Mouse (Mus musculus): ENCODE data around the gene Vmn1r85. TPM values are rescaled to one million over a fixed set of nuclear protein-coding genes. Genes with fewer than 3 reads are reported as not detected.
"Not testable (repeated sequence)": the region's sequence is repeated elsewhere in the genome, so short reads cannot be mapped to it uniquely, and the experiment has no call there.

Vmn1r85 gene
- not detected in 2 replicates for polyA plus RNA-seq (2014; fragmentation: Nextera tagmentation; extraction: Ambion mirVana)

GRCm38 (mm10) chr7:13095073-13095472, at the start of gene Vmn1r85:
Vmn1r85 (minus strand) TSS chr7:13095173.
- no peak within 1 kb of the TSS for H3K9ac ChIP-seq (ENCODE audit: low read length)
- ATAC-seq (ENCODE audit: insufficient number of reproducible peaks, insufficient read depth, low FRiP score, low read depth): no peak
- 47% methylated on average over 3 of the region's 3 CpGs for WGBS
- H3K4me2 ChIP-seq (ENCODE audit: low read length): no peak within 1 kb of the TSS
- no peaks in the 10 kb centered on the region for H3K9me3 ChIP-seq (ENCODE audit: control insufficient read depth, low read length)
- no peak within 1 kb of the TSS for H3K4me3 ChIP-seq (ENCODE audit: control insufficient read depth in 1 of 2, insufficient read depth in 1 of 2, low read depth in 1 of 2, low read length in 2 of 2)
- no peaks in the 10 kb centered on the region for H3K36me3 ChIP-seq (ENCODE audit: control insufficient read depth, insufficient read depth, low read length)
- no peaks in the 10 kb centered on the region for H3K27me3 ChIP-seq (ENCODE audit: control insufficient read depth, insufficient read depth, low read length)
- H3K4me1 ChIP-seq (ENCODE audit: control insufficient read depth in 2 of 2, insufficient read depth in 2 of 2, low read length in 2 of 2): no peaks in the 10 kb centered on the region
- no peak within 1 kb of the TSS for H3K27ac ChIP-seq (replicated peaks in 1 of 2; ENCODE audit: control insufficient read depth in 1 of 2, insufficient read depth in 1 of 2, low read depth in 2 of 2, low read length in 2 of 2)

- H3K4me1 ChIP-seq (ENCODE audit: control insufficient read depth in 2 of 2, insufficient read depth in 2 of 2, low read length in 2 of 2): no peaks in the 10 kb centered on the region
- WGBS: 72% methylated on average over 1 of the region's 1 CpGs
- no peak within 1 kb of the TSS for H3K4me2 ChIP-seq (ENCODE audit: low read length)
- no peaks in the 10 kb centered on the region for H3K36me3 ChIP-seq (ENCODE audit: control insufficient read depth, insufficient read depth, low read length)
- no peak within 1 kb of the TSS for H3K9ac ChIP-seq (ENCODE audit: low read length)
- H3K27me3 ChIP-seq (ENCODE audit: control insufficient read depth, insufficient read depth, low read length): no peaks in the 10 kb centered on the region
- H3K27ac ChIP-seq (replicated peaks in 1 of 2; ENCODE audit: control insufficient read depth in 1 of 2, insufficient read depth in 1 of 2, low read depth in 2 of 2, low read length in 2 of 2): no peak within 1 kb of the TSS
- H3K4me3 ChIP-seq (ENCODE audit: control insufficient read depth in 1 of 2, insufficient read depth in 1 of 2, low read depth in 1 of 2, low read length in 2 of 2): no peak within 1 kb of the TSS
- ATAC-seq (ENCODE audit: insufficient number of reproducible peaks, insufficient read depth, low FRiP score, low read depth): no peak
- no peaks in the 10 kb centered on the region for H3K9me3 ChIP-seq (ENCODE audit: control insufficient read depth, low read length)
Observed at GRCm38 (mm10) chr7:13140057-13140456, 45.1 kb upstream of the Vmn1r85 start, which contains the start of gene Vmn1r87. Vmn1r87 (minus strand) TSS chr7:13140157.

GRCm38 (mm10) chr7:13137340-13137739, 42.4 kb upstream of the Vmn1r85 start:
- Histone ChIP-seq H3K9ac (ENCODE audit: low read length) (no peak overlapping the region), H3K36me3 (ENCODE audit: control insufficient read depth, insufficient read depth, low read length) (no peaks in the 10 kb centered on the region), H3K9me3 (ENCODE audit: control insufficient read depth, low read length) (no peaks in the 10 kb centered on the region), H3K4me3 (ENCODE audit: control insufficient read depth in 1 of 2, insufficient read depth in 1 of 2, low read depth in 1 of 2, low read length in 2 of 2) (no peak overlapping the region), H3K27me3 (ENCODE audit: control insufficient read depth, insufficient read depth, low read length) (no peaks in the 10 kb centered on the region), H3K27ac (replicated peaks in 1 of 2; ENCODE audit: control insufficient read depth in 1 of 2, insufficient read depth in 1 of 2, low read depth in 2 of 2, low read length in 2 of 2) (no peak overlapping the region), H3K4me1 (ENCODE audit: control insufficient read depth in 2 of 2, insufficient read depth in 2 of 2, low read length in 2 of 2) (no peaks in the 10 kb centered on the region), H3K4me2 (ENCODE audit: low read length) (no peak overlapping the region)
- ATAC-seq (ENCODE audit: insufficient number of reproducible peaks, insufficient read depth, low FRiP score, low read depth): no peak

- no peak for ATAC-seq (ENCODE audit: insufficient number of reproducible peaks, insufficient read depth, low FRiP score, low read depth)
- Histone ChIP-seq H3K9ac (ENCODE audit: low read length) (no peak overlapping the region), H3K9me3 (ENCODE audit: control insufficient read depth, low read length) (no peaks in the 10 kb centered on the region), H3K36me3 (ENCODE audit: control insufficient read depth, insufficient read depth, low read length) (no peaks in the 10 kb centered on the region), H3K27me3 (ENCODE audit: control insufficient read depth, insufficient read depth, low read length) (no peaks in the 10 kb centered on the region), H3K4me3 (ENCODE audit: control insufficient read depth in 1 of 2, insufficient read depth in 1 of 2, low read depth in 1 of 2, low read length in 2 of 2) (no peak overlapping the region), H3K4me2 (ENCODE audit: low read length) (no peak overlapping the region), H3K27ac (replicated peaks in 1 of 2; ENCODE audit: control insufficient read depth in 1 of 2, insufficient read depth in 1 of 2, low read depth in 2 of 2, low read length in 2 of 2) (no peak overlapping the region), H3K4me1 (ENCODE audit: control insufficient read depth in 2 of 2, insufficient read depth in 2 of 2, low read length in 2 of 2) (no peaks in the 10 kb centered on the region)
- WGBS: 87% methylated on average over 2 of the region's 2 CpGs
Observed at GRCm38 (mm10) chr7:13131856-13132255, 36.9 kb upstream of the Vmn1r85 start.

GRCm38 (mm10) chr7:13123554-13124153, 28.7 kb upstream of the Vmn1r85 start:
- H3K4me3 ChIP-seq (ENCODE audit: control insufficient read depth in 1 of 2, insufficient read depth in 1 of 2, low read depth in 1 of 2, low read length in 2 of 2): peak overlapping the region; percentile 13 to 24; a peak in 3 of 4 replicates
- H3K27ac ChIP-seq (replicated peaks in 1 of 2; ENCODE audit: control insufficient read depth in 1 of 2, insufficient read depth in 1 of 2, low read depth in 2 of 2, low read length in 2 of 2); H3K36me3 ChIP-seq (ENCODE audit: control insufficient read depth, insufficient read depth, low read length); H3K4me1 ChIP-seq (ENCODE audit: control insufficient read depth in 2 of 2, insufficient read depth in 2 of 2, low read length in 2 of 2); H3K9ac ChIP-seq (ENCODE audit: low read length); H3K9me3 ChIP-seq (ENCODE audit: control insufficient read depth, low read length); H3K27me3 ChIP-seq (ENCODE audit: control insufficient read depth, insufficient read depth, low read length): not testable (repeated sequence)
- H3K4me2 ChIP-seq (ENCODE audit: low read length): peak overlapping the region; percentile 55
- peak; percentile 66 for ATAC-seq (ENCODE audit: insufficient number of reproducible peaks, insufficient read depth, low FRiP score, low read depth)
- under 1% methylated on average over 14 of the region's 34 CpGs for WGBS

- Histone ChIP-seq H3K36me3 (ENCODE audit: control insufficient read depth, insufficient read depth, low read length) (no peaks in the 10 kb centered on the region), H3K4me3 (ENCODE audit: control insufficient read depth in 1 of 2, insufficient read depth in 1 of 2, low read depth in 1 of 2, low read length in 2 of 2) (no peak within 1 kb of the TSS), H3K4me1 (ENCODE audit: control insufficient read depth in 2 of 2, insufficient read depth in 2 of 2, low read length in 2 of 2) (no peaks in the 10 kb centered on the region), H3K27me3 (ENCODE audit: control insufficient read depth, insufficient read depth, low read length) (no peaks in the 10 kb centered on the region), H3K4me2 (ENCODE audit: low read length) (no peak within 1 kb of the TSS), H3K9ac (ENCODE audit: low read length) (no peak within 1 kb of the TSS), H3K27ac (replicated peaks in 1 of 2; ENCODE audit: control insufficient read depth in 1 of 2, insufficient read depth in 1 of 2, low read depth in 2 of 2, low read length in 2 of 2) (no peak within 1 kb of the TSS), H3K9me3 (ENCODE audit: control insufficient read depth, low read length) (no peaks in the 10 kb centered on the region)
- ATAC-seq (ENCODE audit: insufficient number of reproducible peaks, insufficient read depth, low FRiP score, low read depth): no peak
Observed at GRCm38 (mm10) chr7:13119817-13120216, 24.8 kb upstream of the Vmn1r85 start, which contains the start of gene Vmn1r86. Vmn1r86 (minus strand) TSS chr7:13119917.

GRCm38 (mm10) chr7:13072293-13072692, 22.7 kb downstream of the Vmn1r85 start:
- Histone ChIP-seq H3K9me3 (ENCODE audit: control insufficient read depth, low read length) (no peaks in the 10 kb centered on the region), H3K36me3 (ENCODE audit: control insufficient read depth, insufficient read depth, low read length) (no peaks in the 10 kb centered on the region), H3K4me1 (ENCODE audit: control insufficient read depth in 2 of 2, insufficient read depth in 2 of 2, low read length in 2 of 2) (no peaks in the 10 kb centered on the region), H3K27me3 (ENCODE audit: control insufficient read depth, insufficient read depth, low read length) (no peaks in the 10 kb centered on the region), H3K27ac (replicated peaks in 1 of 2; ENCODE audit: control insufficient read depth in 1 of 2, insufficient read depth in 1 of 2, low read depth in 2 of 2, low read length in 2 of 2) (no peak overlapping the region), H3K9ac (ENCODE audit: low read length) (no peak overlapping the region), H3K4me2 (ENCODE audit: low read length) (no peak overlapping the region), H3K4me3 (ENCODE audit: control insufficient read depth in 1 of 2, insufficient read depth in 1 of 2, low read depth in 1 of 2, low read length in 2 of 2) (no peak overlapping the region)
- 46% methylated on average over 5 of the region's 5 CpGs for WGBS
- ATAC-seq (ENCODE audit: insufficient number of reproducible peaks, insufficient read depth, low FRiP score, low read depth): no peak

- H3K4me1 ChIP-seq (ENCODE audit: control insufficient read depth in 2 of 2, insufficient read depth in 2 of 2, low read length in 2 of 2); H3K27ac ChIP-seq (replicated peaks in 1 of 2; ENCODE audit: control insufficient read depth in 1 of 2, insufficient read depth in 1 of 2, low read depth in 2 of 2, low read length in 2 of 2); ATAC-seq (ENCODE audit: insufficient number of reproducible peaks, insufficient read depth, low FRiP score, low read depth); H3K4me2 ChIP-seq (ENCODE audit: low read length); H3K36me3 ChIP-seq (ENCODE audit: control insufficient read depth, insufficient read depth, low read length); H3K9ac ChIP-seq (ENCODE audit: low read length); H3K4me3 ChIP-seq (ENCODE audit: control insufficient read depth in 1 of 2, insufficient read depth in 1 of 2, low read depth in 1 of 2, low read length in 2 of 2); H3K27me3 ChIP-seq (ENCODE audit: control insufficient read depth, insufficient read depth, low read length); H3K9me3 ChIP-seq (ENCODE audit: control insufficient read depth, low read length): not testable (repeated sequence)
- 66% methylated on average over 2 of the region's 2 CpGs for WGBS
Observed at GRCm38 (mm10) chr7:13063399-13063798, 31.6 kb downstream of the Vmn1r85 start.

Data from heart, embryonic 14.5 days (tissue).